Mouse (Mus musculus) kidney, postnatal 0 days (tissue): ENCODE results near the gene Cfap299. TPM values are rescaled to one million over a fixed set of nuclear protein-coding genes. Genes with fewer than 3 reads are reported as not detected.
A peak's percentile ranks its signal among the peaks of the same experiment; 100 is the strongest.

ENCODE experiments used
- ATAC-seq: fragments of 200-750 bp; cut with Nextera tagmentation; replicated peaks from 2 replicates; pipeline ENCODE4 v1.8.0; 2017; ENCODE audit warnings: low read depth, moderate number of reproducible peaks, moderate TSS enrichment, moderate library complexity; ENCODE audit not compliant: low FRiP score
- DNase-seq: peaks from one replicate; pipeline ENCODE4 v3.0.0-alpha.2; 2016; ENCODE audit warnings: low spot score
- H3K27ac ChIP-seq: fragments of 300-500 bp; sonication (generic); 2 replicates; pipeline ENCODE4 v1.5.1; 2014; ENCODE audit warnings: mild to moderate bottlenecking
- H3K27me3 ChIP-seq: fragments of 300-500 bp; sonication (generic); 2 replicates; pipeline ENCODE4 v1.6.1; 2014; ENCODE audit warnings: low read length, mixed read lengths; ENCODE audit not compliant: insufficient read depth
- H3K36me3 ChIP-seq: fragments of 300-500 bp; sonication (generic); 2 replicates; pipeline ENCODE4 v1.6.1; 2014; ENCODE audit warnings: low read length, mixed read lengths; ENCODE audit not compliant: insufficient read depth
- H3K4me1 ChIP-seq: fragments of 300-500 bp; sonication (generic); replicated peaks from 2 replicates; pipeline ENCODE4 v1.6.1; 2014; ENCODE audit warnings: antibody characterized with exemption, low read length, mixed read lengths; ENCODE audit not compliant: insufficient read depth
- H3K4me2 ChIP-seq: fragments of 300-500 bp; sonication (generic); 2 replicates; pipeline ENCODE4 v1.6.1; 2014; ENCODE audit warnings: mild to moderate bottlenecking, low read length, moderate library complexity, mixed read lengths
- H3K4me3 ChIP-seq: fragments of 300-500 bp; sonication (generic); replicated peaks from 2 replicates; pipeline ENCODE4 v1.5.1; 2014; ENCODE audit warnings: low read depth, low read length
- H3K9ac ChIP-seq: fragments of 300-500 bp; sonication (generic); 2 replicates; pipeline ENCODE4 v1.6.1; 2014; ENCODE audit warnings: low read depth, low read length
- H3K9me3 ChIP-seq: fragments of 300-500 bp; sonication (generic); replicated peaks from 2 replicates; pipeline ENCODE4 v1.6.1; 2016; ENCODE audit warnings: low read length, inconsistent platforms, mixed read lengths
- CTCF ChIP-seq: IDR thresholded peaks from 2 replicates; pipeline ENCODE4 v1.5.1; 2016; ENCODE audit warnings: antibody characterized with exemption, low read depth, mild to moderate bottlenecking, moderate library complexity
- WGBS: fragments of 180-500 bp; shearing (Covaris S2); extraction: QIAGEN DNeasy Blood & Tissue Kit; methylation state at CpG from one replicate; pipeline ENCODE4 v1.1.7; 2014; 5-methylcytosine and 5-hydroxymethylcytosine counted together
- microRNA counts: library from miRNA; unstranded; fragments of <30 nt; microRNA quantifications from one replicate; lab custom pipeline; 2015
- microRNA-seq: library from miRNA; unstranded; fragments of <30 nt; microRNA quantifications from one replicate; pipeline ENCODE4, GENCODE M21; 2016
- polyA plus RNA-seq: library from polyadenylated mRNA; unstranded; fragments of >200 nt; fragmentation: Nextera tagmentation; extraction: Ambion mirVana; gene quantifications from 2 replicates; pipeline ENCODE4 v1.2.1, GENCODE M21; 2015

The Cfap299 gene
- polyA plus RNA-seq, 1 experiment from 2014 or later, result 0.34 TPM

DNA sequence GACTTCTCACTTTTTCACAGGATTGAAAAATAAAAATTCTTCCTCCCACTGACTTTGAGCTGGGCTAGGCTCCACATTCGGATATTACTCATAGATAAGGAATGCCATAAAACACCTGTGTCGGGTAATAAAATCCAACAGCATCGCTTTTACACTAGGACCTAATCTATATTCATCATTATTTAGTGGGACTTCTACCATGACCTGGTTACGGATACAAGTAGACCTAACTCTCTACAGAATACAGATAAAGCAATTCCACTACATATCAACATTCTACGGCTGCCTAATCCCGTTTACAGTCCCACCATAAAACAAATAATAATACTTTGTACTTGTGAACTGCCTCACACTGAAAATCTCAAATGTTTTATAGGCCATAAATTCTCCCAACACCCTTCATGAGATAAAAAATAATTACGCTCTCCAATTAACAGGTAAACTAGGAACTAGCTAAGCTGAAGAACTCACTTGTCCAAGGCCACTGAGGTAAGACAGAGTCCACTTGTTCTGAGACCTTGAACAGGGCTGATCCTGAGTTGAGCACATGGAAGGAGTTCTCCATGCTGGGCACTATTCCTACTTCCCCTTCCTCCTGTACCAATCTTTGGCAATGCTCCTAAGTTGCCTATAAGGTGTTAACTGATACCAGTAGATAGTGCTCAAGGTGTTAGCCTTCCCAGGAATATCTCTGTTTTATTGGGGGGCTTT, 513.7 kb downstream of the Cfap299 start:
- no peak for TF ChIP-seq CTCF
- Histone ChIP-seq H3K9ac (no peak overlapping the region), H3K36me3 (no peaks in the 10 kb centered on the region), H3K9me3 (no peaks in the 10 kb centered on the region), H3K27ac (no peak overlapping the region), H3K4me1 (no peaks in the 10 kb centered on the region), H3K27me3 (no peaks in the 10 kb centered on the region), H3K4me2 (no peak overlapping the region), H3K4me3 (no peak overlapping the region)
- no peak for ATAC-seq
- DNase-seq, result no peak
- WGBS, result 51% methylated on average over 7 of the region's 7 CpGs

DNA sequence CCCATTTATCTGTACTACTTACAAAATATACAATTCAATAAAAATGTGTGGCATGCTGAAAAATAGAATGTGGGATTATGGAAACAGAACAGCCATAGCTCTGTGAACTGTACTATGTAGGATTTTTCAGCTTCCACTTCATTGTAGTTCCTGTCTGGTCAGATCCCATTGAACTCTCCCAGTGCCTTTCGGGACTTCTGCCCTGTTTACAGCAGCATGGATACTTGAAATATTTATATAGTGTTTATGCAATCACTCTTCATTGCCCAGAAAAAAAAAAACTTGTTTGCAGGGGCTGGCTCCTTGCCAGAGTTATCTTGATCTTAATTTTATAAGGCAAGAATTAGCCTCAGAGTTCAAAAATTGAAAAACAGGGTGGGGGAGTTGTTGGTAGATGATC, 515.6 kb downstream of the Cfap299 start:
- H3K27me3 ChIP-seq, result no peaks in the 10 kb centered on the region
- H3K27ac ChIP-seq, result no peak overlapping the region
- 62% methylated on average over 1 of the region's 1 CpGs for WGBS
- no peak for TF ChIP-seq CTCF
- no peak for DNase-seq
- H3K36me3 ChIP-seq, result no peaks in the 10 kb centered on the region
- H3K9ac ChIP-seq, result no peak overlapping the region
- H3K4me2 ChIP-seq, result no peak overlapping the region
- ATAC-seq, result no peak
- H3K4me3 ChIP-seq, result no peak overlapping the region
- no peaks in the 10 kb centered on the region for H3K4me1 ChIP-seq
- H3K9me3 ChIP-seq, result no peaks in the 10 kb centered on the region

MicroRNA genes within 50 kb of the gene (microRNA counts, 519-probe panel; counts per million panel counts)
- 330 counts per million, percentile 68 among the panel's probes with 10 or more counts for microRNA mmu-miR-703 (lab: Ali Mortazavi, UCI)

Small RNA genes within 50 kb of the gene (microRNA-seq; reads per million reads assigned to microRNA genes)
- not detected for gene Mir703

Other genes with a start within 250 kb of the Cfap299 start
- 0.04 TPM in 1 of 2 replicates, not detected in the other for gene Prdm8, start 162.1 kb upstream of the Cfap299 start, polyA plus RNA-seq
- not detected in 2 replicates for gene Fgf5, start 75.1 kb upstream of the Cfap299 start, polyA plus RNA-seq
- gene Gm11111, start 223.4 kb downstream of the Cfap299 start, polyA plus RNA-seq, result not detected in 2 replicates